Mouse (Mus musculus) ovary, adult 10 weeks (tissue): ENCODE data around the gene Ggnbp2. TPM values are rescaled to one million over a fixed set of nuclear protein-coding genes. Genes with fewer than 3 reads are reported as not detected.

Experiments used
- polyA plus RNA-seq: library from polyadenylated mRNA; stranded (reverse); fragments of 350-450 nt; fragmentation: Illumina TruSeq; extraction: RNeasy Lipid Tissue Mini Kit (QIAGEN cat#74804); gene quantifications from one replicate; pipeline ENCODE4 v1.2.3, GENCODE M21; 2014

The Ggnbp2 gene
- 323 TPM for polyA plus RNA-seq

GRCm38 (mm10) chr11:84870337-84871043 lies at the start of gene Ggnbp2:
Gene Ggnbp2, minus strand, starts transcription at chr11:84870817.

GRCm38 (mm10) chr11:84916053-84916702 lies 45.6 kb upstream of the Ggnbp2 start, which contains the start of gene Znhit3:
Gene Znhit3, minus strand, starts transcription at chr11:84916366.

GRCm38 (mm10) chr11:84879772-84880464 lies 9.3 kb upstream of the Ggnbp2 start, which contains the start of the genes Myo19 and Pigw:
Gene Myo19, plus strand, starts transcription at chr11:84880148.
Gene Pigw, minus strand, starts transcription at chr11:84880285.

GRCm38 (mm10) chr11:84828516-84829399 lies 41.9 kb downstream of the Ggnbp2 start, which contains the start of gene Dhrs11:
Gene Dhrs11, minus strand, starts transcription at chr11:84828994.

GRCm38 (mm10) chr11:84818961-84819692 lies 51.5 kb downstream of the Ggnbp2 start, which contains the start of gene Mrm1:
Gene Mrm1, minus strand, starts transcription at chr11:84819515.

Other genes with a start within 250 kb of the Ggnbp2 start
- 2.4 TPM for gene Mrm1, start 51.3 kb downstream of the Ggnbp2 start, polyA plus RNA-seq
- 3.4 TPM for gene Dhrs11, start 41.8 kb downstream of the Ggnbp2 start, polyA plus RNA-seq
- gene Myo19, start 9.3 kb upstream of the Ggnbp2 start, polyA plus RNA-seq = 3.2 TPM
- gene Pigw, start 9.5 kb upstream of the Ggnbp2 start, polyA plus RNA-seq = 15.8 TPM
- 6.0 TPM for gene Znhit3, start 45.5 kb upstream of the Ggnbp2 start, polyA plus RNA-seq
- 0.63 TPM for gene Car4, start 87.0 kb upstream of the Ggnbp2 start, polyA plus RNA-seq